Mouse (Mus musculus) kidney, embryonic 14.5 days (tissue): Measurements from ENCODE around the gene Hps5. TPM values are rescaled to one million over a fixed set of nuclear protein-coding genes. Genes with fewer than 3 reads are reported as not detected.
"Not testable (repeated sequence)": the region's sequence is repeated elsewhere in the genome, so short reads cannot be mapped to it uniquely, and the experiment has no call there.

Experiments
- ATAC-seq: fragments of 200-750 bp; cut with Nextera tagmentation; 2 replicates; pipeline ENCODE4 v1.8.0; 2017; ENCODE audit warnings: moderate number of reproducible peaks, mild to moderate bottlenecking, moderate TSS enrichment, moderate library complexity; ENCODE audit not compliant: low FRiP score, low TSS enrichment
- H3K27ac ChIP-seq: fragments of 300-500 bp; sonication (generic); 2 replicates; pipeline ENCODE4 v1.5.1; 2014; ENCODE audit warnings: low read depth, mild to moderate bottlenecking, low read length, moderate library complexity, mixed read lengths
- H3K27me3 ChIP-seq: fragments of 300-500 bp; sonication (generic); 2 replicates; pipeline ENCODE4 v1.6.1; 2014; ENCODE audit warnings: mild to moderate bottlenecking, low read length; ENCODE audit not compliant: control insufficient read depth, insufficient read depth
- H3K36me3 ChIP-seq: fragments of 300-500 bp; sonication (generic); 2 replicates; pipeline ENCODE4 v1.6.1; 2014; ENCODE audit warnings: low read length, mixed read lengths; ENCODE audit not compliant: control insufficient read depth, insufficient read depth
- H3K4me1 ChIP-seq: fragments of 300-500 bp; sonication (generic); 2 replicates; pipeline ENCODE4 v1.6.1; 2014; ENCODE audit warnings: low read length, mixed read lengths; ENCODE audit not compliant: control insufficient read depth, insufficient read depth
- H3K4me2 ChIP-seq: fragments of 300-500 bp; sonication (generic); replicated peaks from 2 replicates; pipeline ENCODE4 v1.6.1; 2014; ENCODE audit warnings: low read depth, mild to moderate bottlenecking, low read length
- H3K4me3 ChIP-seq: fragments of 300-500 bp; sonication (generic); 2 replicates; pipeline ENCODE4 v1.5.1; 2014; ENCODE audit warnings: mild to moderate bottlenecking, low read length
- H3K9ac ChIP-seq: fragments of 300-500 bp; sonication (generic); 2 replicates; pipeline ENCODE4 v1.6.1; 2014; ENCODE audit warnings: low read depth, mild to moderate bottlenecking, low read length, moderate library complexity
- H3K9me3 ChIP-seq: fragments of 300-500 bp; sonication (generic); 2 replicates; pipeline ENCODE4 v1.6.1; 2016; ENCODE audit warnings: low read length; ENCODE audit not compliant: control insufficient read depth
- WGBS: fragments of 180-500 bp; shearing (Covaris S2); extraction: QIAGEN DNeasy Blood & Tissue Kit; methylation state at CpG from one replicate; pipeline ENCODE4 v1.1.7; 2014; 5-methylcytosine and 5-hydroxymethylcytosine counted together
- polyA plus RNA-seq: library from polyadenylated mRNA; unstranded; fragments of >200 nt; fragmentation: Nextera tagmentation; extraction: Ambion mirVana; gene quantifications from 2 replicates; pipeline ENCODE4 v1.2.1, GENCODE M21; 2014

Gene Hps5
- polyA plus RNA-seq, 1 experiment from 2014 or later = 25.6 TPM

GRCm38 (mm10) chr7:46751490-46751889, 44.4 kb downstream of the Hps5 start, which contains the start of gene Saa2:
Saa2 (plus strand) TSS chr7:46751790.
- 62% methylated on average over 3 of the region's 3 CpGs for WGBS
- H3K4me1 ChIP-seq = no peaks in the 10 kb centered on the region
- H3K9me3 ChIP-seq = no peaks in the 10 kb centered on the region
- no peak within 1 kb of the TSS for H3K4me2 ChIP-seq
- H3K36me3 ChIP-seq = no peaks in the 10 kb centered on the region
- no peak within 1 kb of the TSS for H3K9ac ChIP-seq
- no peak within 1 kb of the TSS for H3K4me3 ChIP-seq
- H3K27me3 ChIP-seq = no peaks in the 10 kb centered on the region
- H3K27ac ChIP-seq = no peak within 1 kb of the TSS
- ATAC-seq = peak; percentile 36; the same call in 1 of the 2 replicates

GRCm38 (mm10) chr7:46748459-46748858, 47.4 kb downstream of the Hps5 start:
- 57% methylated on average over 3 of the region's 3 CpGs for WGBS
- no peaks in the 10 kb centered on the region for H3K27me3 ChIP-seq
- H3K9me3 ChIP-seq = no peaks in the 10 kb centered on the region
- H3K4me2 ChIP-seq = no peak overlapping the region
- H3K36me3 ChIP-seq = no peaks in the 10 kb centered on the region
- H3K4me1 ChIP-seq = no peaks in the 10 kb centered on the region
- no peak overlapping the region for H3K4me3 ChIP-seq
- no peak overlapping the region for H3K9ac ChIP-seq
- ATAC-seq = no peak
- H3K27ac ChIP-seq = no peak overlapping the region

GRCm38 (mm10) chr7:46746381-46746780, 49.5 kb downstream of the Hps5 start:
- no peak overlapping the region for H3K4me3 ChIP-seq
- no peak overlapping the region for H3K4me2 ChIP-seq
- no peaks in the 10 kb centered on the region for H3K4me1 ChIP-seq
- WGBS = 85% methylated on average over 7 of the region's 7 CpGs
- no peak overlapping the region for H3K9ac ChIP-seq
- ATAC-seq = no peak
- no peak overlapping the region for H3K27ac ChIP-seq
- no peaks in the 10 kb centered on the region for H3K36me3 ChIP-seq
- no peaks in the 10 kb centered on the region for H3K9me3 ChIP-seq
- no peaks in the 10 kb centered on the region for H3K27me3 ChIP-seq

- Histone ChIP-seq H3K9ac (no peak overlapping the region), H3K4me2 (no peak overlapping the region), H3K27me3 (no peaks in the 10 kb centered on the region), H3K27ac (no peak overlapping the region), H3K4me3 (no peak overlapping the region), H3K9me3 (no peaks in the 10 kb centered on the region), H3K4me1 (no peaks in the 10 kb centered on the region), H3K36me3 (no peaks in the 10 kb centered on the region)
- 81% methylated on average over 3 of the region's 3 CpGs for WGBS
- no peak for ATAC-seq
These were observed 50.0 kb downstream of the Hps5 start for GRCm38 (mm10) chr7:46745816-46746215.

- not testable (repeated sequence) for H3K4me2 ChIP-seq, H3K9me3 ChIP-seq, H3K27ac ChIP-seq, H3K36me3 ChIP-seq, H3K4me1 ChIP-seq, ATAC-seq, H3K27me3 ChIP-seq, H3K9ac ChIP-seq, H3K4me3 ChIP-seq
- 80% methylated on average over 3 of the region's 3 CpGs for WGBS
These were observed 53.0 kb downstream of the Hps5 start, which contains the start of gene Saa1 for GRCm38 (mm10) chr7:46742880-46743279. Saa1 (minus strand) TSS chr7:46742980.

GRCm38 (mm10) chr7:46740041-46740440, 55.8 kb downstream of the Hps5 start:
- not testable (repeated sequence) for H3K27ac ChIP-seq, H3K9me3 ChIP-seq, H3K9ac ChIP-seq, H3K36me3 ChIP-seq, H3K4me2 ChIP-seq, ATAC-seq, H3K4me1 ChIP-seq, H3K27me3 ChIP-seq, H3K4me3 ChIP-seq
- WGBS = 79% methylated on average over 5 of the region's 5 CpGs

GRCm38 (mm10) chr7:46738561-46739460, 57.1 kb downstream of the Hps5 start:
- H3K4me2 ChIP-seq = no peak overlapping the region
- no peak overlapping the region for H3K9ac ChIP-seq
- 79% methylated on average over 12 of the region's 12 CpGs for WGBS
- H3K36me3 ChIP-seq = no peaks in the 10 kb centered on the region
- no peaks in the 10 kb centered on the region for H3K27me3 ChIP-seq
- H3K27ac ChIP-seq = no peak overlapping the region
- H3K4me3 ChIP-seq = no peak overlapping the region
- H3K4me1 ChIP-seq = no peaks in the 10 kb centered on the region
- ATAC-seq = no peak
- no peaks in the 10 kb centered on the region for H3K9me3 ChIP-seq

- Histone ChIP-seq H3K27me3 (no peaks in the 10 kb centered on the region), H3K9me3 (no peaks in the 10 kb centered on the region), H3K36me3 (no peaks in the 10 kb centered on the region), H3K4me1 (no peaks in the 10 kb centered on the region), H3K9ac (no peak overlapping the region), H3K27ac (no peak overlapping the region), H3K4me3 (no peak overlapping the region), H3K4me2 (no peak overlapping the region)
- WGBS = 83% methylated on average over 2 of the region's 2 CpGs
- no peak for ATAC-seq
These were observed 60.9 kb downstream of the Hps5 start for GRCm38 (mm10) chr7:46734983-46735382.

- Histone ChIP-seq H3K27me3 (no peaks in the 10 kb centered on the region), H3K4me2 (no peak within 1 kb of the TSS), H3K4me1 (no peaks in the 10 kb centered on the region), H3K27ac (no peak within 1 kb of the TSS), H3K36me3 (no peaks in the 10 kb centered on the region), H3K9ac (no peak within 1 kb of the TSS), H3K4me3 (no peak within 1 kb of the TSS), H3K9me3 (no peaks in the 10 kb centered on the region)
- ATAC-seq = no peak
- WGBS = 78% methylated on average over 4 of the region's 4 CpGs
These were observed 63.4 kb downstream of the Hps5 start, which contains the start of gene Saa4 for GRCm38 (mm10) chr7:46732458-46732857. Saa4 (minus strand) TSS chr7:46732603.
